Comparison of ENCODE assay signal across 17 mouse cellular contexts in genomic region chr4:151717864-151718263, GRCm38 (mm10).
DNase-seq lines count a peak whose midpoint lies in the region; ATAC-seq and TF ChIP-seq lines count a peak whose summit lies in the region.
"Had no signal": no experiment of that assay in that cellular context is flagged by ENCODE, and none has a peak within 500 bp of the region (broad histone marks: within the 10 kb centered on the region; RNA-seq: fewer than 3 reads in every experiment).

No protein-coding gene starts in this region.

- H3K9ac ChIP-seq in midbrain, postnatal 0 days (replicated peaks; ENCODE audit: low read length, poor library complexity, severe bottlenecking): no peak overlapping the region
- H3K9ac ChIP-seq: heart, embryonic 15.5 days had no signal

- H3K9me3 ChIP-seq in midbrain, embryonic 10.5 days (replicated peaks): no peaks in the 10 kb centered on the region
- H3K9me3 ChIP-seq in midbrain, postnatal 0 days (ENCODE audit: low read length): no peaks in the 10 kb centered on the region
- H3K9me3 ChIP-seq: heart, embryonic 15.5 days had no signal

- no peaks in the 10 kb centered on the region for H3K36me3 ChIP-seq in midbrain, embryonic 10.5 days
- no peaks in the 10 kb centered on the region for H3K36me3 ChIP-seq in midbrain, postnatal 0 days (ENCODE audit: insufficient read depth, low read length)
- H3K36me3 ChIP-seq: heart, embryonic 15.5 days had no signal

- peak overlapping the region; percentile 23; the same call in 1 of the 2 replicates for H3K27ac ChIP-seq in midbrain, embryonic 10.5 days (replicated peaks)
- no peak overlapping the region for H3K27ac ChIP-seq in midbrain, postnatal 0 days (ENCODE audit: low read depth, low read length)
- H3K27ac ChIP-seq: heart, embryonic 15.5 days; layer of hippocampus, adult 2 months had no signal

- ATAC-seq in midbrain, postnatal 0 days (ENCODE audit: low FRiP score): no peak
- ATAC-seq in erythroid progenitor cell, adult 5-6 weeks (replicated peaks; ENCODE audit: low FRiP score, poor library complexity, severe bottlenecking): peak; percentile 85
- no peak for ATAC-seq in frontal cortex, adult (ENCODE audit: low TSS enrichment)
- ATAC-seq: forebrain, embryonic 16.5 days; Patski had no signal

- WGBS in midbrain, embryonic 10.5 days: 82% methylated on average over 7 of the region's 7 CpGs
- 73% methylated on average over 7 of the region's 7 CpGs for WGBS in midbrain, postnatal 0 days

- H3K27me3 ChIP-seq in midbrain, embryonic 10.5 days (ENCODE audit: low read depth, poor library complexity, severe bottlenecking): no peaks in the 10 kb centered on the region
- H3K27me3 ChIP-seq in midbrain, postnatal 0 days (ENCODE audit: insufficient read depth, low read length): no peaks in the 10 kb centered on the region
- H3K27me3 ChIP-seq: heart, embryonic 15.5 days; Patski had no signal

- no peak overlapping the region for H3K4me3 ChIP-seq in midbrain, embryonic 10.5 days
- H3K4me3 ChIP-seq in midbrain, postnatal 0 days (ENCODE audit: low read depth, low read length): no peak overlapping the region
- H3K4me3 ChIP-seq: heart, embryonic 15.5 days; layer of hippocampus, adult 2 months had no signal

- no peak for TF ChIP-seq CTCF in midbrain, postnatal 0 days (IDR thresholded peaks at IDR 0.05)

- H3K4me2 ChIP-seq in midbrain, postnatal 0 days (ENCODE audit: low read depth, low read length, poor library complexity, severe bottlenecking): no peak overlapping the region
- H3K4me2 ChIP-seq: heart, embryonic 15.5 days; midbrain, embryonic 11.5 days had no signal

- H3K4me1 ChIP-seq in midbrain, embryonic 10.5 days: peaks cover 20% of the 10 kb centered on the region
- H3K4me1 ChIP-seq in midbrain, postnatal 0 days (ENCODE audit: insufficient read depth, low read length): peaks cover 10% of the 10 kb centered on the region; the same call in 1 of the 2 replicates

- peak; percentile 39 for DNase-seq in gastrocnemius, postnatal 25 days
- no peak for DNase-seq in gastrocnemius, postnatal 10 days
- no peak for DNase-seq in midbrain, embryonic 10.5 days (ENCODE audit: low spot score)
- DNase-seq in midbrain, postnatal 0 days (ENCODE audit: low spot score): no peak
- DNase-seq in skeletal muscle tissue, adult 2 months (ENCODE audit: low read depth, low spot score): peak; percentile 32
- no peak for DNase-seq in left cerebral cortex, adult 18-20 months (ENCODE audit: low spot score in 2 of 2)
- DNase-seq: cerebellum, adult 11-12 months; heart, adult 11 months; right cerebral cortex, postnatal 14 days; thymus, adult 18-20 months had no signal

Comparison
In these comparisons a context has a peak if more than half of its experiments do, and no peak if none do; other contexts are left out.
1. DNase-seq: peak in gastrocnemius, postnatal 25 days (single experiment) and skeletal muscle tissue, adult 2 months (single experiment); none in gastrocnemius, postnatal 10 days (single experiment), midbrain, embryonic 10.5 days (single experiment), midbrain, postnatal 0 days (single experiment) and left cerebral cortex, adult 18-20 months (0 of 2).